Mouse (Mus musculus) hindbrain, postnatal 0 days (tissue): Measurements from ENCODE around the gene L3mbtl1. TPM values are rescaled to one million over a fixed set of nuclear protein-coding genes. Genes with fewer than 3 reads are reported as not detected.

Experiments used
- ATAC-seq: fragments of 200-750 bp; cut with Nextera tagmentation; 2 replicates; pipeline ENCODE4 v1.8.0; 2017; ENCODE audit warnings: mild to moderate bottlenecking, moderate TSS enrichment, moderate library complexity
- DNase-seq: peaks from one replicate; pipeline ENCODE4 v3.0.0-alpha.2; 2015; ENCODE audit warnings: low spot score
- H3K27ac ChIP-seq: fragments of 300-500 bp; sonication (generic); 2 replicates; pipeline ENCODE4 v1.5.1; 2014; ENCODE audit warnings: mild to moderate bottlenecking
- H3K27me3 ChIP-seq: fragments of 300-500 bp; sonication (generic); 2 replicates; pipeline ENCODE4 v1.6.1; 2014; ENCODE audit warnings: low read length, mixed read lengths; ENCODE audit not compliant: insufficient read depth
- H3K36me3 ChIP-seq: fragments of 300-500 bp; sonication (generic); 2 replicates; pipeline ENCODE4 v1.6.1; 2014; ENCODE audit warnings: low read length, mixed read lengths; ENCODE audit not compliant: insufficient read depth
- H3K4me1 ChIP-seq: fragments of 300-500 bp; sonication (generic); 2 replicates; pipeline ENCODE4 v1.6.1; 2014; ENCODE audit warnings: antibody characterized with exemption, low read length, mixed read lengths; ENCODE audit not compliant: insufficient read depth
- H3K4me2 ChIP-seq: fragments of 300-500 bp; sonication (generic); 2 replicates; pipeline ENCODE4 v1.6.1; 2014; ENCODE audit warnings: low read depth, mild to moderate bottlenecking, low read length, moderate library complexity, mixed read lengths
- H3K4me3 ChIP-seq: fragments of 300-500 bp; sonication (generic); 2 replicates; pipeline ENCODE4 v1.5.1; 2014; ENCODE audit warnings: low read length
- H3K9ac ChIP-seq: fragments of 300-500 bp; sonication (generic); replicated peaks from 2 replicates; pipeline ENCODE4 v1.6.1; 2014; ENCODE audit warnings: mild to moderate bottlenecking, low read length, moderate library complexity, mixed read lengths
- H3K9me3 ChIP-seq: fragments of 300-500 bp; sonication (generic); 2 replicates; pipeline ENCODE4 v1.6.1; 2016; ENCODE audit warnings: low read length, mixed read lengths
- CTCF ChIP-seq: IDR thresholded peaks from 2 replicates; pipeline ENCODE4 v1.5.1; 2016; ENCODE audit warnings: antibody characterized with exemption, control low read depth, low read depth
- WGBS: fragments of 180-500 bp; shearing (Covaris S2); extraction: QIAGEN DNeasy Blood & Tissue Kit; methylation state at CpG from one replicate; pipeline ENCODE4 v1.1.7; 2014; 5-methylcytosine and 5-hydroxymethylcytosine counted together
- polyA plus RNA-seq: library from polyadenylated mRNA; unstranded; fragments of >200 nt; fragmentation: Nextera tagmentation; extraction: Ambion mirVana; gene quantifications from 2 replicates; pipeline ENCODE4 v1.2.1, GENCODE M21; 2015
- total RNA-seq: library from RNA; depleted of rRNA; stranded (reverse); fragments of >200 nt; gene quantifications from 2 replicates; pipeline ENCODE4 v1.2.3, GENCODE M21; 2014

Gene L3mbtl1
- total and polyA plus RNA-seq, 2 experiments from 2014 or later: 8.1 to 38.4 TPM

GRCm38 (mm10) chr2:162914040-162914439 lies 29.2 kb upstream of the L3mbtl1 start:
- Histone ChIP-seq H3K9ac (no peak overlapping the region), H3K27ac (no peak overlapping the region), H3K27me3 (no peaks in the 10 kb centered on the region), H3K36me3 (no peaks in the 10 kb centered on the region), H3K4me3 (no peak overlapping the region), H3K4me2 (no peak overlapping the region), H3K4me1 (no peaks in the 10 kb centered on the region), H3K9me3 (no peaks in the 10 kb centered on the region)
- WGBS: 74% methylated on average over 3 of the region's 3 CpGs
- no peak for TF ChIP-seq CTCF
- ATAC-seq (no peak), DNase-seq (no peak)

GRCm38 (mm10) chr2:162914519-162914918 lies 28.8 kb upstream of the L3mbtl1 start:
- Histone ChIP-seq H3K4me1 (no peaks in the 10 kb centered on the region), H3K4me3 (no peak overlapping the region), H3K9ac (no peak overlapping the region), H3K27ac (no peak overlapping the region), H3K27me3 (no peaks in the 10 kb centered on the region), H3K36me3 (no peaks in the 10 kb centered on the region), H3K4me2 (no peak overlapping the region), H3K9me3 (no peaks in the 10 kb centered on the region)
- ATAC-seq: 0 out of 2 replicates have a peak, but pooled peaks have one; percentile 51
- WGBS: 44% methylated on average over 2 of the region's 2 CpGs
- peak; percentile 78 for DNase-seq
- peak; percentile 78 for TF ChIP-seq CTCF

- Histone ChIP-seq H3K36me3 (no peaks in the 10 kb centered on the region), H3K27me3 (no peaks in the 10 kb centered on the region), H3K4me2 (no peak overlapping the region), H3K9ac (no peak overlapping the region), H3K27ac (no peak overlapping the region), H3K4me3 (no peak overlapping the region), H3K4me1 (no peaks in the 10 kb centered on the region), H3K9me3 (no peaks in the 10 kb centered on the region)
- TF ChIP-seq CTCF: no peak
- WGBS: 79% methylated on average over 5 of the region's 5 CpGs
- DNase-seq (no peak), ATAC-seq (no peak)
These were observed 23.3 kb upstream of the L3mbtl1 start for GRCm38 (mm10) chr2:162919926-162920325.

- Histone ChIP-seq H3K27me3 (no peaks in the 10 kb centered on the region), H3K27ac (no peak overlapping the region), H3K9ac (no peak overlapping the region), H3K9me3 (no peaks in the 10 kb centered on the region), H3K4me1 (no peaks in the 10 kb centered on the region), H3K4me3 (no peak overlapping the region), H3K4me2 (no peak overlapping the region), H3K36me3 (no peaks in the 10 kb centered on the region)
- ATAC-seq (no peak), DNase-seq (peak; percentile 82)
- 16% methylated on average over 6 of the region's 6 CpGs for WGBS
- peak; percentile 87 for TF ChIP-seq CTCF
These were observed 21.1 kb upstream of the L3mbtl1 start for GRCm38 (mm10) chr2:162922183-162922582.

GRCm38 (mm10) chr2:162922834-162923233 lies 20.4 kb upstream of the L3mbtl1 start:
- no peak overlapping the region for H3K4me3 ChIP-seq
- H3K9ac ChIP-seq: no peak overlapping the region
- DNase-seq (no peak), ATAC-seq (no peak)
- WGBS: 84% methylated on average over 5 of the region's 5 CpGs
- no peaks in the 10 kb centered on the region for H3K27me3 ChIP-seq
- H3K27ac ChIP-seq: no peak overlapping the region
- no peak overlapping the region for H3K4me2 ChIP-seq
- TF ChIP-seq CTCF: no peak
- H3K9me3 ChIP-seq: no peaks in the 10 kb centered on the region
- no peaks in the 10 kb centered on the region for H3K36me3 ChIP-seq
- no peaks in the 10 kb centered on the region for H3K4me1 ChIP-seq

- WGBS: 67% methylated on average over 5 of the region's 5 CpGs
- TF ChIP-seq CTCF: no peak
These were observed 19.1 kb upstream of the L3mbtl1 start for GRCm38 (mm10) chr2:162924126-162924525.

GRCm38 (mm10) chr2:162927918-162928585 lies 15.2 kb upstream of the L3mbtl1 start:
- DNase-seq (no peak), ATAC-seq (no peak)
- no peaks in the 10 kb centered on the region for H3K9me3 ChIP-seq
- H3K4me1 ChIP-seq: peaks cover 5% of the 10 kb centered on the region
- WGBS: 71% methylated on average over 3 of the region's 3 CpGs
- H3K27ac ChIP-seq: no peak overlapping the region
- TF ChIP-seq CTCF: no peak
- no peaks in the 10 kb centered on the region for H3K27me3 ChIP-seq
- H3K36me3 ChIP-seq: peaks cover under 1% of the 10 kb centered on the region; the same call in 1 of the 2 replicates
- H3K4me2 ChIP-seq: no peak overlapping the region
- H3K9ac ChIP-seq: no peak overlapping the region
- no peak overlapping the region for H3K4me3 ChIP-seq

More at GRCm38 (mm10) chr2:162924126-162924525, 19.1 kb upstream of the L3mbtl1 start:
- no peak overlapping the region for H3K4me3 ChIP-seq
- H3K27ac ChIP-seq: no peak overlapping the region
- no peaks in the 10 kb centered on the region for H3K9me3 ChIP-seq
- no peak overlapping the region for H3K9ac ChIP-seq
- no peaks in the 10 kb centered on the region for H3K4me1 ChIP-seq
- no peak overlapping the region for H3K4me2 ChIP-seq
- DNase-seq: no peak
- no peaks in the 10 kb centered on the region for H3K36me3 ChIP-seq
- H3K27me3 ChIP-seq: no peaks in the 10 kb centered on the region
- no peak for ATAC-seq
